Mouse (Mus musculus) cortical plate, adult 2 months (tissue): Measurements from ENCODE around the gene Nrxn2.

Experiments used
- CTCF ChIP-seq: fragments of 200-500 bp; IDR thresholded peaks from 2 replicates; pipeline ENCODE4 v1.5.1; 2011; ENCODE audit warnings: mild to moderate bottlenecking, control low read depth, low read length; ENCODE audit not compliant: insufficient read depth; ENCODE audit errors: extremely low read depth
- POLR2A ChIP-seq: fragments of 200-500 bp; IDR thresholded peaks from 2 replicates; pipeline ENCODE4 v1.6.1; 2011; ENCODE audit warnings: mild to moderate bottlenecking, low read length, control low read depth; ENCODE audit not compliant: insufficient read depth; ENCODE audit errors: extremely low read depth

- no peak for TF ChIP-seq POLR2A
- TF ChIP-seq CTCF: no peak
Observed at GRCm38 (mm10) chr19:6472821-6473220, 54.3 kb downstream of the Nrxn2 start.
